Mouse (Mus musculus) neural tube, embryonic 14.5 days (tissue): ENCODE data around the gene Sema4g. TPM values are rescaled to one million over a fixed set of nuclear protein-coding genes. Genes with fewer than 3 reads are reported as not detected.

Source experiments
- ATAC-seq: fragments of 200-750 bp; cut with Nextera tagmentation; 2 replicates; pipeline ENCODE4 v1.8.0; 2017; ENCODE audit warnings: low read depth, mild to moderate bottlenecking, moderate TSS enrichment, moderate library complexity
- H3K27ac ChIP-seq: fragments of 300-500 bp; sonication (generic); 2 replicates; pipeline ENCODE4 v1.5.1; 2014; ENCODE audit warnings: low read depth, mild to moderate bottlenecking, control low read depth, low read length, moderate library complexity, mixed read lengths
- H3K27me3 ChIP-seq: fragments of 300-500 bp; sonication (generic); 2 replicates; pipeline ENCODE4 v1.6.1; 2014; ENCODE audit warnings: low read length; ENCODE audit not compliant: control insufficient read depth, insufficient read depth
- H3K36me3 ChIP-seq: fragments of 300-500 bp; sonication (generic); 2 replicates; pipeline ENCODE4 v1.6.1; 2014; ENCODE audit warnings: low read length, mixed read lengths; ENCODE audit not compliant: control insufficient read depth, insufficient read depth
- H3K4me1 ChIP-seq: fragments of 300-500 bp; sonication (generic); 2 replicates; pipeline ENCODE4 v1.6.1; 2014; ENCODE audit warnings: low read length; ENCODE audit not compliant: control insufficient read depth, insufficient read depth
- H3K4me2 ChIP-seq: fragments of 300-500 bp; sonication (generic); 2 replicates; pipeline ENCODE4 v1.6.1; 2014; ENCODE audit warnings: mild to moderate bottlenecking, low read depth, low read length, control low read depth
- H3K4me3 ChIP-seq: fragments of 300-500 bp; sonication (generic); 2 replicates; pipeline ENCODE4 v1.5.1; 2014; ENCODE audit warnings: low read depth, low read length, control low read depth, mixed read lengths
- H3K9ac ChIP-seq: fragments of 300-500 bp; sonication (generic); replicated peaks from 2 replicates; pipeline ENCODE4 v1.6.1; 2014; ENCODE audit warnings: low read depth, mild to moderate bottlenecking, control low read depth, low read length, mixed read lengths
- H3K9me3 ChIP-seq: fragments of 300-500 bp; sonication (generic); 2 replicates; pipeline ENCODE4 v1.6.1; 2016; ENCODE audit warnings: low read length; ENCODE audit not compliant: control insufficient read depth
- WGBS: fragments of 180-500 bp; shearing (Covaris S2); extraction: QIAGEN DNeasy Blood & Tissue Kit; methylation state at CpG from one replicate; pipeline ENCODE4 v1.1.7; 2014; 5-methylcytosine and 5-hydroxymethylcytosine counted together
- polyA plus RNA-seq: library from polyadenylated mRNA; unstranded; fragments of >200 nt; fragmentation: Nextera tagmentation; extraction: Ambion mirVana; gene quantifications from 2 replicates; pipeline ENCODE4 v1.2.1, GENCODE M21; 2014

Sema4g gene
- polyA plus RNA-seq, 1 experiment from 2014 or later, result 27.8 TPM

DNA sequence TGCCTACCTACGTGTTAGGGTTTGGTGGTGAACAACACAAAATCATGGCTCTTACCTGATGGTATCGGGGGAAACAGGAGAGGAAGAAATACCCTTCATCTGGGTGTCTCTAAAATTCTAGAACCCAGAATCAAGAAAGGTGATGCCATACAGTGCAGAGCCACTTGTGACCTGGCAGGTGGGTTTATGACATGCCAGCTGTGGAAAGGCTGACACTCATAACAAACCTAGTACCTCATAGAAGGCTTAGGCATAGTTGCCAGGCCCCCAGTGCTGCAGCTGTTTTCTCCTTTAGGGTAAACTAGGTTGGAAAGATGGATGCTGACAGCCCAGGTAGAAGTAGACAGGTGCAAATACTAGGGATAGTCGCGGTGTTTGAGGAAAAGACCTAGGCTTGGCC lies 4.5 kb upstream of the Sema4g start:
- Histone ChIP-seq H3K27me3 (no peaks in the 10 kb centered on the region), H3K4me3 (no peak overlapping the region), H3K9me3 (no peaks in the 10 kb centered on the region), H3K36me3 (peaks cover 17% of the 10 kb centered on the region), H3K27ac (no peak overlapping the region), H3K4me1 (no peaks in the 10 kb centered on the region), H3K9ac (no peak overlapping the region), H3K4me2 (no peak overlapping the region)
- WGBS, result 93% methylated on average over 4 of the region's 4 CpGs
- no peak for ATAC-seq

DNA sequence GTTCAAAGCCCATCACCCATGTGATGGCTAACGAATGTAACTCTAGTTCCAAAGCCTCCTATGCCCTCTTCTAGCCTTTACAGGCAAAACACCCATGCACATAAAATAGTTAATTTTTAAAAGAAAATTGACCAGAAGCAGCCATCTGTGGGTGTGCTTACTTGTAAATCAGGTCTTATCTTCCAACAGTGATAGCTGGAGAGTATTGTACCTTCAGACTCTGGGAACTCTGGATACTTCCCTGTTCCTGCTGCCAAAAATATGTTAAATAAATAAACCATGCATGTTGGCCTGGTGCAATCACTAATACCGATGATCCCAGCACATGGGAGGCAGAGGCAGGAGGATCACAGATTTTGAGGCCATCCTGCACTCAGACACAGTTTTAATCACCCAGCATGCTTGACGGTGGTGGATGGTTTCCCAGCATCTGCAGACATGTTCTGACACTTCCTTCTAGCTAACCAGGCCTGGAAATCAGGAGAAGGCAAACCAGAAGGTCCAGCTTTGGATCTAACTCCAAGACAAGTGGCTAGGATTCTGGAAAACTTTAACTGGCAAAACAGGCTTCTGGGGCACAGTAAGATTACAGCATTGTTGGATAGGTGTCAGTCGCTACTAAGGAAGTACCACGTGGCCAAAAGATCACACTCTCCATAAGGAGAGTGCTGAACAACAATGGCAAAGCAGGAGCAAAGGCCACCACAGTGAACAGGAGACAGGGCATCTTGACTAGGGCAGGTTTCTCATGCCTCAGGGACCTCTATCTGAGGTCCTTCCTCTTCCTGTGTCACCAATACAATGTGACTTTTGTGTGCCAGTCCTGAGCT lies 3.5 kb upstream of the Sema4g start:
- no peak for ATAC-seq
- no peaks in the 10 kb centered on the region for H3K27me3 ChIP-seq
- H3K4me2 ChIP-seq, result no peak overlapping the region
- H3K9ac ChIP-seq, result no peak overlapping the region
- H3K4me1 ChIP-seq, result peaks cover 3% of the 10 kb centered on the region; the same call in 1 of the 2 replicates
- H3K9me3 ChIP-seq, result no peaks in the 10 kb centered on the region
- WGBS, result 76% methylated on average over 5 of the region's 5 CpGs
- no peak overlapping the region for H3K27ac ChIP-seq
- no peak overlapping the region for H3K4me3 ChIP-seq
- peaks cover 13% of the 10 kb centered on the region for H3K36me3 ChIP-seq

DNA sequence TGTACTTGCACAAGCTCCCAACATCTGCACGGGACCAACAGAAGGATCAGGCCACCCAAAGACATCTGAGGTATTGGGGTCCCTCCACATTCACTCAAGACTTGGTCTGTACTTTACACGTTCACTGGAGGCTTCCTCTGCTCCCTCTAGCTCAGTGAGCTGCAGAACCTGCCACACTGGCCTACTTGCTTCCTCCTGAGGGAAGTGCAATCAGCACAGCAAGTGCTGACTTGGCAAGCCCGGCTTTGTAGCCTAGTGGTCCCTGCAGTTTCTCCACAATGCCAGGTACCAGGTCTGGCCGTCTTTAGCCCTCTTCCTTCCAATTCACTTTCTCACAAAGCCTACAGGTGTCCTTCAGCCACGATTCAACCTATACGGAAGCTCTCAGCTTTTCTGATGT lies 1.9 kb upstream of the Sema4g start:
- Histone ChIP-seq H3K9me3 (no peaks in the 10 kb centered on the region), H3K27ac (no peak overlapping the region), H3K4me2 (no peak overlapping the region), H3K27me3 (no peaks in the 10 kb centered on the region), H3K36me3 (no peaks in the 10 kb centered on the region), H3K4me3 (no peak overlapping the region), H3K9ac (no peak overlapping the region), H3K4me1 (peaks cover 10% of the 10 kb centered on the region; the same call in 1 of the 2 replicates)
- 72% methylated on average over 6 of the region's 6 CpGs for WGBS
- ATAC-seq, result no peak

DNA sequence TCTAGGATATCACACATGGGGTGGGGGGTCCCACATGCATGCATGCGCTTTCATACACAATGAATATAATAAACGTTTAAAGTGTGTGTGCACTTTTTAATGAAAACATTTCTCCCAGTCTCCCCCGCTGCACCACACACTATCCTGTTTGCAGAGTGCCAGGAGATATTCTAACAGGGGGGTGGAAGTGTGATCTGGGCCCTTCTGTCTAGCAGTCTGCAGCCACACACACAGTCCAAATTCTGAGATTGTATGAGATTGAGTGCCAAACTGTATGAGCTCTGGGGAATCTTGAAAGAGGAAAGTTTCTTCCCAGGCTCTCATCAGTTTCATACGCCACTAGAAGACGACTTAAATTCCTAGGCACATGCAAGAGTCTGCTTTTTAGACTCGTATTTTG lies 1.1 kb upstream of the Sema4g start:
- H3K4me1 ChIP-seq, result peaks cover 10% of the 10 kb centered on the region; the same call in 1 of the 2 replicates
- H3K9ac ChIP-seq, result no peak overlapping the region
- H3K27me3 ChIP-seq, result no peaks in the 10 kb centered on the region
- no peak overlapping the region for H3K4me3 ChIP-seq
- ATAC-seq, result no peak
- 67% methylated on average over 6 of the region's 6 CpGs for WGBS
- H3K9me3 ChIP-seq, result no peaks in the 10 kb centered on the region
- no peak overlapping the region for H3K4me2 ChIP-seq
- 0 out of 2 replicates have a peak, but pooled peaks cover 8% of the 10 kb centered on the region for H3K36me3 ChIP-seq
- H3K27ac ChIP-seq, result no peak overlapping the region

DNA sequence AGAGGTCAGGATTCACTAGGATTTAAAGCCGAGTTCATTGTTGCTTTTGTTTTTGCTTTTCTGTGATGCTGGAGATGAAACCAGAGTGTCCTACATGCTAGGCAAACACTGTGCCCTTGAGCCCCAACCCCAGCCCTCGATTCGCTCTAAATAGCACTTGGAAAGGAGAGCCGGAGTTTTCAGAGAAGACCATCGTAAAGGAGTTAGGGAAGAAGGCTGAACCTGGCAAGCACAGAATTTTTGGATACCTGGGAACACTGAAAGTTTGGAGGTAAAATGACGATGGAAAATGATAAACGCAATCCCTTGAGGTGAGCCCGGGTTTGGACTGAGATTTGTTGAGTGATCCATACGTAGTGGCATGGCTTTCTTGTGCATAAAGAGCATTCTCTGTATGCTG lies 580 bp upstream of the Sema4g start:
- Histone ChIP-seq H3K9ac (peak overlapping the region; percentile 86; the same call in 1 of the 2 replicates), H3K27ac (no peak overlapping the region), H3K4me3 (peak overlapping the region; percentile 80), H3K9me3 (no peaks in the 10 kb centered on the region), H3K27me3 (no peaks in the 10 kb centered on the region), H3K4me1 (peaks cover 10% of the 10 kb centered on the region; the same call in 1 of the 2 replicates), H3K4me2 (peak overlapping the region; percentile 66), H3K36me3 (0 out of 2 replicates have a peak, but pooled peaks cover 11% of the 10 kb centered on the region)
- 23% methylated on average over 9 of the region's 9 CpGs for WGBS
- 0 out of 2 replicates have a peak, but pooled peaks have one; percentile 0 for ATAC-seq

DNA sequence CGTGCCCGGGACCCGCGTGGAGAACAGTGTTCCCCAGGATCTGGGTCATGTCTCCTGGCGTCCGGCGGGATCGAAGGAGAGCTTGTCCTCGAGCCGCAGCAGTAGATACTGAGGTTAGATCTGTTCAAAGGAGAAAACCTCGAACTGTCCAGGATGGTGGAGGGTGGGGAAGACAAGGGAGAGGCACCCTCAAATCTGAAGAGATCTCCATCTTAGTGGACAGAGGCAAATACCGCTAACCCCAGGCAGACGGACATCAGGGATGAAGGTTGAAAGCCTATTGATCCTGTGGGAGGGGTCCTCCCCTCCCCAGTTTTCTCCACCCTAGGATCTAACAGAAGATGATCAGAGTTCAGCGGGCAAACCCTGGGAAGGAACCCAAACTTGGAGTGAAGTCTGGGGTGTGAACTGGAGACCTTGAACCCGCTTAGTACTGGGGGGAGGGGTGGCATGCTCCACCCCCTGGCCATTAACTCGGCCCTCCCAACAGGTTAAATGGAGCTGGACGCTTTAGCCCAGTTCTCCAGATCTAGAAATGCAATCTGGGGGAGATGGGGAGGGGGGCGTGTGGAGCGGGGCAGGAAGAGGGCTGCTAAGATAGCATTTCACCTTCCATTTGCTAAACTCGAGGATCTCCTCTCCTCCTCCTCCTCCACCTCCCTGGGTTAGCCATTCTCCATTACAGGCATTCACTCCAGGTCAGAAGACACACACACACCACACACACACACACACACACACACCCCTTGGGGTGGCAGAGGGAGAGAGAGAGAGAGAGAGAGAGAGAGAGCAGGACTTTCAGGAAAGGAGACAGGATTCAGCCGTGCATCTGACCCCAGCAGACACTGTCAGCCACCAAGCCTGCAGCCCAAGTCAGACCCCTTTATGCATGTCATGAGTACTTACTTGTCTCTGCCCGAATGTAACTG lies 930 bp downstream of the Sema4g start:
- H3K4me2 ChIP-seq, result peak overlapping the region; percentile 66
- peak overlapping the region; percentile 80 for H3K4me3 ChIP-seq
- peak; percentile 24 for ATAC-seq
- peaks cover 10% of the 10 kb centered on the region; the same call in 1 of the 2 replicates for H3K4me1 ChIP-seq
- H3K9ac ChIP-seq, result peak overlapping the region; percentile 86
- 5% methylated on average over 22 of the region's 22 CpGs for WGBS
- no peaks in the 10 kb centered on the region for H3K9me3 ChIP-seq
- H3K27me3 ChIP-seq, result no peaks in the 10 kb centered on the region
- 0 out of 2 replicates have a peak, but pooled peaks cover 20% of the 10 kb centered on the region for H3K36me3 ChIP-seq
- peak overlapping the region; percentile 64; the same call in 1 of the 2 replicates for H3K27ac ChIP-seq

DNA sequence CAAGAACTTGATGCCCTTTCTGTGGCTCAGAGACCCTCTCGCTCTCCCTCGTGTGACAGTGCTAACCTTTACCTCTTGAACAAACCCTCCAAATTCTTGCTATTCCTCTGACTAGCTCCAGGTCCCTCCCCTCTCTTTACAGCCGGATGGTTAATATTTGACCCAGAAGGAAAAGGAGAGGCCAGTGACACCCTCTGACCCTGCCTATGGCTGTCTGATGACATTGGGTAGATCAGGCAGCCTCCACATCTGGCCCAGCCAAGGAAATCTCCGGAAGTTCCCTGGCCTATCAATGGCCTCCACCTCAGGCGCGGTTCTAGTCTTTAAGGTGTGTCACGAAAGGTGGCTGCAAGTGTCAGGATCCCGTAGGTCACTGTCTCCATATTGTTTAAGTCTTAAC lies 2.1 kb downstream of the Sema4g start:
- no peak for ATAC-seq
- peak overlapping the region; percentile 66 for H3K4me2 ChIP-seq
- H3K9ac ChIP-seq, result no peak overlapping the region
- 0 out of 2 replicates have a peak, but pooled peaks cover 20% of the 10 kb centered on the region for H3K36me3 ChIP-seq
- 71% methylated on average over 8 of the region's 8 CpGs for WGBS
- H3K27me3 ChIP-seq, result no peaks in the 10 kb centered on the region
- H3K9me3 ChIP-seq, result no peaks in the 10 kb centered on the region
- peaks cover 10% of the 10 kb centered on the region; the same call in 1 of the 2 replicates for H3K4me1 ChIP-seq
- H3K4me3 ChIP-seq, result peak overlapping the region; percentile 80
- no peak overlapping the region for H3K27ac ChIP-seq

DNA sequence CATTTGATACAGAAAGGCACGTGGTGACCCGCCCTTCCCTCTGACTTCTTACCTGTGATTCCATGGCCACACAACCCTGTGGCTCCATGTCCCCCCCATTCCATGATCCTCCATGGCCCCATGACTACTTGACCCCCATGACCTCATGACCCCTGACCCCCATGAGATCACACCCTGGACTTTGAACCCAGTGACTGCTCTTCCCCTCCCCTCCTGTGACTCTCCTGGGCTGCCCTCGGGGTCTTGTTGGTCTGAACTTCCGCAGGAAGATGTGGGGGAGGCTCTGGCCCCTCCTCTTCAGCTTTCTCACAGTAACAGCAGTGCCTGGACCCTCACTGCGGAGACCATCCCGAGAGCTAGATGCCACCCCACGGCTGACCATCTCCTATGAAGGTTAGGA lies 3.3 kb downstream of the Sema4g start:
- Histone ChIP-seq H3K9me3 (no peaks in the 10 kb centered on the region), H3K27ac (no peak overlapping the region), H3K36me3 (peaks cover 31% of the 10 kb centered on the region), H3K4me1 (peaks cover 10% of the 10 kb centered on the region; the same call in 1 of the 2 replicates), H3K4me3 (no peak overlapping the region), H3K9ac (peak overlapping the region; percentile 25; the same call in 1 of the 2 replicates), H3K4me2 (no peak overlapping the region; the same call in 1 of the 2 replicates), H3K27me3 (no peaks in the 10 kb centered on the region)
- 50% methylated on average over 7 of the region's 7 CpGs for WGBS
- no peak for ATAC-seq
